Comparison of ENCODE assay signal across 8 mouse cellular contexts in genomic region chr12:108761209-108761608, GRCm38 (mm10). TPM values are rescaled to one million over a fixed set of nuclear protein-coding genes. Genes with fewer than 3 reads are reported as not detected.
DNase-seq lines count a peak whose midpoint lies in the region; ATAC-seq and TF ChIP-seq lines count a peak whose summit lies in the region.

No protein-coding gene starts in this region.

- WGBS in heart, embryonic 11.5 days (ENCODE audit: insufficient replicate concordance), result 43% methylated on average over 4 of the region's 4 CpGs
- 22% methylated on average over 4 of the region's 4 CpGs for WGBS in lung, adult 2 months
- 37% methylated on average over 4 of the region's 4 CpGs for WGBS in stomach, postnatal 0 days

- intact Hi-C loops in heart, postnatal 10 days (cut with DNase I), result no loop called here
- intact Hi-C loops in gastrocnemius, postnatal 14 days (cut with DNase I; ENCODE audit: low total_unique reads), result no loop called here

- no peak overlapping the region for H3K4me2 ChIP-seq in heart, embryonic 11.5 days
- H3K4me2 ChIP-seq in stomach, postnatal 0 days (replicated peaks; ENCODE audit: low read depth), result no peak overlapping the region

- TF ChIP-seq CTCF in lung, adult 2 months (IDR thresholded peaks at IDR 0.05; ENCODE audit: insufficient read depth, low read length), result no peak
- no peak for TF ChIP-seq CTCF in stomach, postnatal 0 days (IDR thresholded peaks at IDR 0.05; ENCODE audit: low read depth)

- H3K4me1 ChIP-seq in heart, embryonic 11.5 days (ENCODE audit: control insufficient read depth, insufficient read depth, low read length), result peaks cover 10% of the 10 kb centered on the region
- peaks cover 5% of the 10 kb centered on the region for H3K4me1 ChIP-seq in lung, adult 2 months (ENCODE audit: control insufficient read depth, insufficient read depth, low read length)
- H3K4me1 ChIP-seq in stomach, postnatal 0 days (replicated peaks; ENCODE audit: control insufficient read depth, insufficient read depth), result no peaks in the 10 kb centered on the region

- peak; percentile 98 for DNase-seq in heart, adult 11 months
- peak; percentile 44 to 47 for DNase-seq in heart, postnatal 10 days
- no peak for DNase-seq in lung, adult 2 months
- no peak for DNase-seq in stomach, postnatal 0 days (ENCODE audit: low spot score)
- DNase-seq in cerebellum, adult 18-20 months, result no peak
- DNase-seq in gastrocnemius, postnatal 14 days, result no peak

- H3K9ac ChIP-seq in heart, embryonic 11.5 days (ENCODE audit: low read depth, low read length), result no peak overlapping the region
- H3K9ac ChIP-seq in stomach, postnatal 0 days (ENCODE audit: low read length), result no peak overlapping the region

- no peaks in the 10 kb centered on the region for H3K27me3 ChIP-seq in heart, embryonic 11.5 days (ENCODE audit: control insufficient read depth, insufficient read depth, low read length)
- H3K27me3 ChIP-seq in stomach, postnatal 0 days (ENCODE audit: control insufficient read depth, insufficient read depth, low read length), result no peaks in the 10 kb centered on the region

- 0 out of 2 replicates have a peak, but pooled peaks have one; percentile 31 for TF ChIP-seq POLR2A in lung, adult 2 months (IDR thresholded peaks at IDR 0.05; ENCODE audit: borderline replicate concordance, extremely low read depth, low read depth, low read length)

- H3K27ac ChIP-seq in heart, embryonic 11.5 days (ENCODE audit: low read depth, low read length), result no peak overlapping the region
- peak overlapping the region; percentile 53 for H3K27ac ChIP-seq in stomach, postnatal 0 days (replicated peaks)

- H3K4me3 ChIP-seq in heart, embryonic 11.5 days (ENCODE audit: low read depth, low read length), result no peak overlapping the region
- no peak overlapping the region for H3K4me3 ChIP-seq in lung, adult 2 months (replicated peaks; ENCODE audit: extremely low read depth, low read depth, low read length)
- H3K4me3 ChIP-seq in stomach, postnatal 0 days (ENCODE audit: low read depth, low read length), result no peak overlapping the region

- no peak for ATAC-seq in heart, embryonic 11.5 days (replicated peaks; ENCODE audit: insufficient number of reproducible peaks, low FRiP score, low TSS enrichment)
- ATAC-seq in stomach, postnatal 0 days (ENCODE audit: low FRiP score, low TSS enrichment), result no peak
- ATAC-seq in erythroblast, adult 5-6 weeks (replicated peaks; ENCODE audit: low FRiP score, poor library complexity, severe bottlenecking), result no peak

- no peaks in the 10 kb centered on the region for H3K36me3 ChIP-seq in heart, embryonic 11.5 days (ENCODE audit: control insufficient read depth, insufficient read depth, low read length)
- H3K36me3 ChIP-seq in stomach, postnatal 0 days (ENCODE audit: control insufficient read depth, insufficient read depth, low read length), result no peaks in the 10 kb centered on the region

- no peak for TF ChIP-seq EP300 in stomach, postnatal 0 days (optimal IDR thresholded peaks at IDR 0.05)

- no peaks in the 10 kb centered on the region for H3K9me3 ChIP-seq in heart, embryonic 11.5 days (replicated peaks; ENCODE audit: control insufficient read depth, low read length)
- no peaks in the 10 kb centered on the region for H3K9me3 ChIP-seq in stomach, postnatal 0 days (ENCODE audit: control insufficient read depth, low read length)

RNA-seq across cellular contexts. Expression of gene Yy1, which starts 31.6 kb away (rescaled TPM):
- polyA plus RNA-seq in heart, embryonic 11.5 days (2014; fragmentation: Nextera tagmentation; extraction: Ambion mirVana), result 13.0 and 14.2 TPM in 2 replicates
- total RNA-seq in heart, postnatal 10 days (2021), result 10 to 100 TPM; 36.0 to 44.9 TPM
- polyA plus RNA-seq in lung, adult 2 months (2012; rRNA removed), result 19.3 and 22.0 TPM in 2 replicates
- 9.6 and 9.9 TPM in 2 replicates for polyA plus RNA-seq in stomach, postnatal 0 days (2015; fragmentation: Nextera tagmentation; extraction: Ambion mirVana)
- total RNA-seq in gastrocnemius, postnatal 14 days (2021), result 10 to 100 TPM; 24.2 to 24.8 TPM
- total RNA-seq in erythroblast, adult 5-6 weeks (2015; ENCODE audit: low replicate concordance), result 15.8 and 29.5 TPM in 2 replicates
- total RNA-seq in erythroblast, adult 5-6 weeks (2017; ENCODE audit: low replicate concordance), result 31.0 and 43.9 TPM in 2 replicates

RNA-seq across cellular contexts. Expression of gene Degs2, which starts 59.1 kb away (rescaled TPM):
- 0.54 and 1.2 TPM in 2 replicates for polyA plus RNA-seq in heart, embryonic 11.5 days (2014; fragmentation: Nextera tagmentation; extraction: Ambion mirVana)
- total RNA-seq in heart, postnatal 10 days (2021), result under 1 TPM; 0.26 to 0.32 TPM
- 2.0 and 5.3 TPM in 2 replicates for polyA plus RNA-seq in lung, adult 2 months (2012; rRNA removed)
- 172 and 174 TPM in 2 replicates for polyA plus RNA-seq in stomach, postnatal 0 days (2015; fragmentation: Nextera tagmentation; extraction: Ambion mirVana)
- total RNA-seq in gastrocnemius, postnatal 14 days (2021), result under 1 TPM in 1 of 2 experiments, not detected in 1; 0.51 TPM
- total RNA-seq in erythroblast, adult 5-6 weeks (2015; ENCODE audit: low replicate concordance), result not detected in 2 replicates
- not detected in 2 replicates for total RNA-seq in erythroblast, adult 5-6 weeks (2017; ENCODE audit: low replicate concordance)

Comparison
In these comparisons a context has a peak if more than half of its experiments do, and no peak if none do; other contexts are left out.
1. DNase-seq: peak in heart, adult 11 months (single experiment) and heart, postnatal 10 days (2 of 2); none in lung, adult 2 months (single experiment), stomach, postnatal 0 days (single experiment), cerebellum, adult 18-20 months (0 of 2) and gastrocnemius, postnatal 14 days (single experiment).